Mouse (Mus musculus) liver, embryonic 13.5 days (tissue): ENCODE data around the gene Mpzl3. TPM values are rescaled to one million over a fixed set of nuclear protein-coding genes. Genes with fewer than 3 reads are reported as not detected.

Experiments used
- ATAC-seq: fragments of 200-750 bp; cut with Nextera tagmentation; 2 replicates; pipeline ENCODE4 v1.8.0; 2017; ENCODE audit warnings: low read depth, mild to moderate bottlenecking, moderate number of reproducible peaks, moderate library complexity
- DNase-seq: peaks from one replicate; pipeline ENCODE4 v3.0.0; 2022
- H3K27ac ChIP-seq: fragments of 300-500 bp; sonication (generic); 2 replicates; pipeline ENCODE4 v1.5.1; 2015; ENCODE audit warnings: moderate library complexity, mild to moderate bottlenecking, inconsistent platforms
- H3K27me3 ChIP-seq: fragments of 300-500 bp; sonication (generic); 2 replicates; pipeline ENCODE4 v1.6.1; 2015; ENCODE audit warnings: mild to moderate bottlenecking, inconsistent platforms
- H3K36me3 ChIP-seq: fragments of 300-500 bp; sonication (generic); 2 replicates; pipeline ENCODE4 v1.6.1; 2015; ENCODE audit warnings: mild to moderate bottlenecking, inconsistent platforms
- H3K4me1 ChIP-seq: fragments of 300-500 bp; sonication (generic); replicated peaks from 2 replicates; pipeline ENCODE4 v1.6.1; 2015; ENCODE audit warnings: inconsistent platforms
- H3K4me2 ChIP-seq: fragments of 300-500 bp; sonication (generic); 2 replicates; pipeline ENCODE4 v1.6.1; 2015; ENCODE audit warnings: inconsistent platforms, mild to moderate bottlenecking, moderate library complexity
- H3K4me3 ChIP-seq: fragments of 300-500 bp; sonication (generic); replicated peaks from 2 replicates; pipeline ENCODE4 v1.5.1; 2015; ENCODE audit warnings: mild to moderate bottlenecking, inconsistent platforms
- H3K9ac ChIP-seq: fragments of 300-500 bp; sonication (generic); 2 replicates; pipeline ENCODE4 v1.6.1; 2015; ENCODE audit warnings: mild to moderate bottlenecking, inconsistent platforms
- H3K9me3 ChIP-seq: fragments of 300-500 bp; sonication (generic); replicated peaks from 2 replicates; pipeline ENCODE4 v1.6.1; 2016; ENCODE audit warnings: inconsistent platforms
- WGBS: fragments of 180-500 bp; shearing (Covaris S2); methylation state at CpG from one replicate; pipeline ENCODE4 v1.1.7; 2015; ENCODE audit not compliant: insufficient replicate concordance; 5-methylcytosine and 5-hydroxymethylcytosine counted together
- polyA plus RNA-seq: library from polyadenylated mRNA; unstranded; fragments of >200 nt; fragmentation: Nextera tagmentation; extraction: Ambion mirVana; gene quantifications from 2 replicates; pipeline ENCODE4 v1.2.1, GENCODE M21; 2015

The Mpzl3 gene
- polyA plus RNA-seq: 0.83 TPM in 2 replicates

GRCm38 (mm10) chr9:45055082-45055713, at the start of gene Mpzl3:
Gene Mpzl3 (plus strand): TSS chr9:45055186.
- peak within 1 kb of the TSS; percentile 74 for H3K27ac ChIP-seq
- DNase-seq (peak; percentile 18), ATAC-seq (0 out of 2 replicates have a peak, but pooled peaks have one; percentile 36)
- WGBS: 3% methylated on average over 33 of the region's 33 CpGs
- no peaks in the 10 kb centered on the region for H3K4me1 ChIP-seq
- H3K36me3 ChIP-seq: no peaks in the 10 kb centered on the region
- H3K9me3 ChIP-seq: no peaks in the 10 kb centered on the region
- peaks cover 47% of the 10 kb centered on the region for H3K27me3 ChIP-seq
- H3K9ac ChIP-seq: 0 out of 2 replicates have a peak within 1 kb of the TSS, but pooled peaks have one; percentile 22
- H3K4me2 ChIP-seq: peak within 1 kb of the TSS; percentile 64
- H3K4me3 ChIP-seq: peak within 1 kb of the TSS; percentile 60

DNA sequence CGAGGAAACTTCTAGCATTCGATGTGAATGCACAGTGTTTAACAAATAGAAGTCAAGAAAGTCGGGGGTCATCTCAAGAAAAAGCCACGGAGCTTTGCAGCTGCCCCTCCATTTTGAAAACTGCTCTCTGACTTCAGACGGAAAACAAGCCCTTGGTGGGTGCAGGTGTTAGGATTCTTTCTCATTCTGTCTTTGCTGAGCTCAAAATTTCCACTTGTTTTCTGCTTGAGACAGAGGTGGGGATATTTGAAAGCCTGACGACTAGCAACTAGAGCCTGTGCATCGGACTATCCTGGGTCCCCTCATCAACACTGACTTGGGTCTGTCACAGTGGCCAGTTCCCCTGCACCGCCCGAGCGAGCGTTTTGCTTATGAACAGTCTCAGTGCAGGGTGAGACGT, 47.6 kb upstream of the Mpzl3 start:
- Histone ChIP-seq H3K36me3 (no peaks in the 10 kb centered on the region), H3K27ac (no peak overlapping the region), H3K4me2 (no peak overlapping the region), H3K4me1 (no peaks in the 10 kb centered on the region), H3K9ac (no peak overlapping the region), H3K4me3 (no peak overlapping the region), H3K9me3 (no peaks in the 10 kb centered on the region), H3K27me3 (peaks cover 13% of the 10 kb centered on the region)
- DNase-seq (no peak), ATAC-seq (no peak)
- 63% methylated on average over 12 of the region's 12 CpGs for WGBS

DNA sequence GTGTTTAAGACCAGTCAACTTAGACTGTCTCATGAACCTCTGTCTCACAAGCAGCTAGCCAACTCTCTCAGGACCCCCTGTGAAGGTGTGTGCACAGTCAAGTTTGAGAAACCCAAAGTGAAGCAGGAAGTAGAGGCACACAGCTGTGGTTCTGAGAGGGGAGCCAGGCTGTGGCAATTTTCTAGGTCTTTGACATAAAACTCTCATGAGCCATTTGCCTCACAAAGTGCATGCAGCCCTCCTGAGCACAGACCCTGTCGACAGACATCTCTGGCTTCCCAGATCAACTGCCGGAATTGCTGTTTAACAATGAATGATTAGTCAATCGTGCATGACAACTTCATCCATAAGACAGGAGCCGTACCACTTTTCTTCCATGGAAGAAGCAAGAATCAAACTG, 46.6 kb upstream of the Mpzl3 start:
- H3K36me3 ChIP-seq: no peaks in the 10 kb centered on the region
- no peak overlapping the region for H3K4me2 ChIP-seq
- no peaks in the 10 kb centered on the region for H3K9me3 ChIP-seq
- no peaks in the 10 kb centered on the region for H3K4me1 ChIP-seq
- H3K4me3 ChIP-seq: no peak overlapping the region
- ATAC-seq: no peak
- H3K27ac ChIP-seq: no peak overlapping the region
- WGBS: 70% methylated on average over 4 of the region's 4 CpGs
- peaks cover 11% of the 10 kb centered on the region for H3K27me3 ChIP-seq
- DNase-seq: no peak
- no peak overlapping the region for H3K9ac ChIP-seq

GRCm38 (mm10) chr9:45009180-45010078, 45.6 kb upstream of the Mpzl3 start, which contains the start of gene Cd3e:
Gene Cd3e (minus strand): TSS chr9:45009627.
- H3K4me1 ChIP-seq: no peaks in the 10 kb centered on the region
- H3K4me3 ChIP-seq: no peak within 1 kb of the TSS
- no peaks in the 10 kb centered on the region for H3K9me3 ChIP-seq
- H3K4me2 ChIP-seq: no peak within 1 kb of the TSS
- no peak within 1 kb of the TSS for H3K9ac ChIP-seq
- no peaks in the 10 kb centered on the region for H3K36me3 ChIP-seq
- WGBS: 72% methylated on average over 19 of the region's 19 CpGs
- H3K27ac ChIP-seq: no peak within 1 kb of the TSS
- ATAC-seq (no peak), DNase-seq (no peak)
- H3K27me3 ChIP-seq: peaks cover 11% of the 10 kb centered on the region

DNA sequence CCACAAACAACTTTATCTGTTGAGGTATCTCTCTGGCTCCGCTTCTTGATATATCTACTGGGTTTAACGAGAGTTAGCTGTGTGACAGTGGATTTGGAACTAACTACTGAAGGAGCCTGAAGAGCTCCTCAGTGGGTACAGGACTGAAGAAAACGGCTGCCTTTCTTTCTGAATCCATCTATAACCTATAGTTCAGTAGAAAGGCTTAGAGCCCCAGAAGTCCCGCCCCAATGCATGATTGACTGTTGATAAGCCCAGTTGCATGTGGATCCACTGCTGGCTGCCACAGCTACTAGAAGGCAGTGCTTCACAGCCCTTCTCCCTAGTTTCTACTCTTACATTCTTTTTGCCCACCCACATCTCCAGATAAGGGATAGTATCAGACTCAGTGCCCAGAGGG, 44.5 kb upstream of the Mpzl3 start:
- no peaks in the 10 kb centered on the region for H3K36me3 ChIP-seq
- no peak overlapping the region for H3K27ac ChIP-seq
- H3K4me3 ChIP-seq: no peak overlapping the region
- no peak overlapping the region for H3K9ac ChIP-seq
- 38% methylated on average over 4 of the region's 4 CpGs for WGBS
- no peaks in the 10 kb centered on the region for H3K9me3 ChIP-seq
- no peak overlapping the region for H3K4me2 ChIP-seq
- H3K27me3 ChIP-seq: peaks cover 6% of the 10 kb centered on the region; the same call in 1 of the 2 replicates
- ATAC-seq (no peak), DNase-seq (no peak)
- no peaks in the 10 kb centered on the region for H3K4me1 ChIP-seq

DNA sequence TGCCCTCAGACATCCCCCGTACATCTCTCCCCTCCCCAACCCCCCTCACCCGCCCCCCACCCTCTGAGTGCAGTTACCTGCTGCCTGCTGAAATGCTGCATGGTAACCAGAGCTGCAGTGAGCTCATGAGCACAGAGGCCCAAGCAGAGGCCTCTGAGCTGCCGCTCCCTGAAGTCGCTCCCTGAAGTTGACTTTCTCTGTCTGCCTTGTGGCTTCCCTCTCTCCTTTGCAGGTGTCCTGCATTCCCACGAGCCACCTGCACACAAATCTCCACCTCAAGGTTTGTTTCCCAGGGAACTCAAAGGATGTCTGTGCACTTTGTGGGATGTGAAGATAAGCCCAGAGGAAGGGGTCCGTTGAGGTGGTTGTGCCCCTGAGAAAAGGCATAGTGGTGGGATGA, 43.7 kb upstream of the Mpzl3 start:
- WGBS: 46% methylated on average over 6 of the region's 6 CpGs
- H3K4me1 ChIP-seq: no peaks in the 10 kb centered on the region
- no peak overlapping the region for H3K4me2 ChIP-seq
- no peak overlapping the region for H3K9ac ChIP-seq
- H3K36me3 ChIP-seq: no peaks in the 10 kb centered on the region
- no peak overlapping the region for H3K27ac ChIP-seq
- ATAC-seq (no peak), DNase-seq (no peak)
- no peaks in the 10 kb centered on the region for H3K9me3 ChIP-seq
- no peak overlapping the region for H3K4me3 ChIP-seq
- 0 out of 2 replicates have a peak, but pooled peaks cover 3% of the 10 kb centered on the region for H3K27me3 ChIP-seq

DNA sequence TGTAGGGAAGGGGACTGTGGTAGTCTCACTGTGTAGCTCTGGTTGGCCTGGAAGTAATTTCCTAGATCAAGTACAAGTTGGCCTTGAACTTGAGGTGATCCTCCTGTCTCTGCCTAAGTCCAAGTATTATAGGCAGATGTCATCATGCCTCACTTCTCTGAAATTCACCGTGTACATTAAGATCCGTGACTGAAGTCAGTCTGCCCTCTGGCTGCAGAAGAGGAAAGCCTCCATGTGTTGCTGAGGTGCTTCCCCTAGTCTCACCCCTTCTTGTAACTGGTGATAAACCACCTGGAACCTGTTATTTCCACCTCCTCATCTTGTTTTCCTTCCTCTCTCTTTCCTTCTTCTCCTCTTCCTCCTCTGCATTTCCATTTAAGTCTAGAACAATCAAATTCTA, 40.1 kb upstream of the Mpzl3 start:
- Histone ChIP-seq H3K4me1 (no peaks in the 10 kb centered on the region), H3K27me3 (0 out of 2 replicates have a peak, but pooled peaks cover 3% of the 10 kb centered on the region), H3K4me3 (no peak overlapping the region), H3K27ac (no peak overlapping the region), H3K4me2 (no peak overlapping the region), H3K9ac (no peak overlapping the region), H3K36me3 (no peaks in the 10 kb centered on the region), H3K9me3 (no peaks in the 10 kb centered on the region)
- no peak for DNase-seq
- no peak for ATAC-seq
- 29% methylated on average over 2 of the region's 2 CpGs for WGBS

GRCm38 (mm10) chr9:45015841-45016240, 39.1 kb upstream of the Mpzl3 start:
- H3K36me3 ChIP-seq: no peaks in the 10 kb centered on the region
- no peaks in the 10 kb centered on the region for H3K4me1 ChIP-seq
- DNase-seq (no peak), ATAC-seq (no peak)
- H3K4me2 ChIP-seq: no peak overlapping the region
- H3K27ac ChIP-seq: no peak overlapping the region
- H3K4me3 ChIP-seq: no peak overlapping the region
- 61% methylated on average over 3 of the region's 3 CpGs for WGBS
- H3K9ac ChIP-seq: no peak overlapping the region
- H3K27me3 ChIP-seq: 0 out of 2 replicates have a peak, but pooled peaks cover 3% of the 10 kb centered on the region
- no peaks in the 10 kb centered on the region for H3K9me3 ChIP-seq

GRCm38 (mm10) chr9:45018031-45018430, 37.0 kb upstream of the Mpzl3 start:
- Histone ChIP-seq H3K4me1 (no peaks in the 10 kb centered on the region), H3K9me3 (no peaks in the 10 kb centered on the region), H3K27me3 (no peaks in the 10 kb centered on the region), H3K27ac (no peak overlapping the region), H3K4me2 (no peak overlapping the region), H3K4me3 (no peak overlapping the region), H3K36me3 (no peaks in the 10 kb centered on the region), H3K9ac (no peak overlapping the region)
- ATAC-seq (no peak), DNase-seq (no peak)
- 75% methylated on average over 11 of the region's 11 CpGs for WGBS

DNA sequence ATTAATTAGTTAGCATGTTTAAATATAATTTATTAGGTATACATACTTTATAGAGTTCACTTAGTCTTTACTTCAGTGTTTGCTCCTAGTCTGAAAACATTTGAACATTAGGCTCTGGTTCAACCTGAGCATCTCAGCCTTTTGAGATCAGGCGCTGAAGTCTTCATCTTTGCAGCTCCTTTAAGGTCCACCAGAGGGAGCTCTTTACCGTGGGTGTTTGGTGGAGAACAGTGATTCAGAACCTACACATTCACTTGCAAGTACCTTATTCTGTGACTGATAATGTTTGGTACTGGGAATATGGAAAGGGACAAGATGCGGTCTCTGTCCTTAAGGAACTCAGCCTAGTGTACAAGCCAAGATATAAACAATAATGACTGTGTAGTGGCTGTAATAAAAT, 32.2 kb upstream of the Mpzl3 start:
- Histone ChIP-seq H3K4me2 (no peak overlapping the region), H3K9me3 (no peaks in the 10 kb centered on the region), H3K27me3 (peaks cover 21% of the 10 kb centered on the region), H3K4me3 (no peak overlapping the region), H3K36me3 (no peaks in the 10 kb centered on the region), H3K27ac (no peak overlapping the region), H3K9ac (no peak overlapping the region), H3K4me1 (no peaks in the 10 kb centered on the region)
- DNase-seq: no peak
- 9% methylated on average over 3 of the region's 3 CpGs for WGBS
- no peak for ATAC-seq

GRCm38 (mm10) chr9:45023638-45024037, 31.3 kb upstream of the Mpzl3 start:
- Histone ChIP-seq H3K4me2 (no peak overlapping the region), H3K27me3 (peaks cover 22% of the 10 kb centered on the region), H3K4me1 (no peaks in the 10 kb centered on the region), H3K36me3 (no peaks in the 10 kb centered on the region), H3K4me3 (no peak overlapping the region), H3K27ac (no peak overlapping the region), H3K9me3 (no peaks in the 10 kb centered on the region), H3K9ac (no peak overlapping the region)
- 43% methylated on average over 3 of the region's 3 CpGs for WGBS
- ATAC-seq (no peak), DNase-seq (no peak)
